Mouse (Mus musculus): ENCODE data around the gene St5.

St5 gene

DNA sequence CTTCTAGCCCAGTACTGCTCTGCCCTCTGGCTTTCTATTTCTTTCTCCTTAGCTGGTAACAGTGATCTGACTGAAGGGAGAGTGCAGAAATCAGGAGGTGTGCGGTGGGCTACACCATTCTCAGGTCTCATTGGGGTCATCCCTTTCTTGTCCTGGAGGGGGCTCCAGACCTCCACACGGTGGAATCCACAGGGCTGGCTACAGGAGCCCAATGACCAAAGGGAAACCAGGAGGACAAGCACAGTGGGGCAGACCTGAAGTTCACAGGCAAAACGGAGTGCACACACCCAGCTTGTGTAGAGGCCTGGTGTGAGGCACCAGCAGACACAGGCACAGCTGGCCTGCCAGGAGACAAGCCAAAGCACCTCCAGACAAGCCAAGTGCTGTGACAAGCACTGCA lies 175.0 kb downstream of the St5 start:
- peak; percentile 38 for DNase-seq (ENCODE audit: low read depth, low spot score)

DNA sequence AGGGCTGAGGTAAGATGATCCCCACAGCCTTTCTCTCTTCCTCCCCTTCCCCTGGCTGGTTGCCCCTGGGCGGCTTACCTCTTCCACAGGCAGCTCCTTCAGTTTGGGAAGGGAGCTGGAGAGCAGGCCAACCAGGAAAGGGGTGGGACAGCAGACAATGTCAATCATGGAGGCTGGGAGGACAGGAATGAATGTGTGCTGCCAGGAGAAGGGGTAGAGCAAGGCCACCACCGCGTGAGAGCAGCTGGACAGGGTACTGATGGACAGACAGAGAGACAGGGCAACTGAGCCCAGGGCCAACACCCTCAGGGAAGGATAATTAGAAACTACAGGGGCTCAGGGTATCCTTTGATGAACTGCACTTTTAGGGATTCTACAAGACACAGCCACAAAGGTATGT lies 175.9 kb downstream of the St5 start:
- DNase-seq (ENCODE audit: low read depth, low spot score) = no peak

- DNase-seq (ENCODE audit: low read depth, low spot score) = no peak
These were observed 177.4 kb downstream of the St5 start for GRCm38 (mm10) chr7:109525740-109526663.

GRCm38 (mm10) chr7:109524763-109525162 lies 178.6 kb downstream of the St5 start:
- DNase-seq (ENCODE audit: low read depth, low spot score) = no peak

DNA sequence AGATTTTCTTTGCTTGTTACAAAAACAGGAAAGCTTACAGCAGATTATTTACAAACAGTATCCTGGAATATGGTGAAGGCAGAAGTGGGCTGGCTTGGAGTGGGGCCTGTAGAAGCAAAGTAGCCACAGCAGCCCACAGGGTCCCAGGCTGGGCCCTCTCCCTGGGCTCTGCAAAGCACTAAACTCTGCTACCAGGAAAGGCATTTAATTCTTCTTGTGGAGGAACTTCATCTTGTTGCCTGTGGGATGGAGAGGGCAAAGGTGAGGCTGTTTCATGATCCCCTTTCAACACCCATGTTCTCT lies 179.0 kb downstream of the St5 start:
- DNase-seq (ENCODE audit: low read depth, low spot score) = no peak

- no peak for DNase-seq (ENCODE audit: low read depth, low spot score)
These were observed 179.5 kb downstream of the St5 start for GRCm38 (mm10) chr7:109523741-109524441.

DNA sequence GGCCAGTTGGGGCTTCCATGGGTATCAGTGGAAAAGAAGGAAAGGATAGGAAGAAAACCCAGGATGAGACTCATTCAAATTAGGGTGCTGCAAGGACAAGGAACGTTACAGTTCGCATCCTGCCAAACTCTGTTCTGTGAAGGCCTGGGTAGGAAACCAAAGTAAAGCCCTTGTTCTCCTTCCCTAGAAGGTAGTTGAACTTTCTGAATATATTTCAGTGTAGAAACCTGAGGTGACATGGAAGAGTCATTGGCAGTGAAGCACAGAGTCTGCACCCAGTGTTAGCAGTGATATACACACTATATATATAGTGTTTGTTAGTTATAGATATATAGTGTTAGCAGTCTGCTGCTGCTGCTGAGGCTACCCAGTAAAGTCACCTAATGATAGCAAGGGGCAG lies 180.1 kb downstream of the St5 start:
- no peak for DNase-seq (ENCODE audit: low read depth, low spot score)

DNA sequence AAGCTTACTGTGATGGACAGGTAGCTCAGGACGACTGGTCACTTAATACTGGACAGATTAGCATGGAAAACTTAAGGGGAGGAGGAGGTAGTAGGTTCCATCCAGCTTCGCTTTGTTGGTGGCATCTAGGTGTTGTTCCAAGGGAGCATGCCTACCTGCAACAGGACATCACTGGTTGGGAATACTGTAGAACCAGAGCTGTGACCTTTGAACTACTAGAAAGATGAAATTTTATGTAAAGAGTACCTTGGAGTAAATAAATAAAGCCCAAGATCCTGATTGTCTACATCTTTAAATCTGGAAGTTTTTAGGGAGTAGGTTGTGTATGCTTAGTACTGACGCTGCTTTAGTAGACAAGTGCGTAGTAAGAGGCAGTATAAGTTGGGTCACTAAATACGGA lies 181.3 kb downstream of the St5 start:
- DNase-seq (ENCODE audit: low read depth, low spot score) = no peak

GRCm38 (mm10) chr7:109519936-109520335 lies 183.5 kb downstream of the St5 start:
- no peak for DNase-seq (ENCODE audit: low read depth, low spot score)

- peak; percentile 98 for DNase-seq (ENCODE audit: low read depth, low spot score)
These were observed 184.3 kb downstream of the St5 start, which contains the start of gene Rpl27a for GRCm38 (mm10) chr7:109518838-109519696. Gene Rpl27a (plus strand): TSS chr7:109519147.

- DNase-seq (ENCODE audit: low read depth, low spot score) = no peak
These were observed 185.2 kb downstream of the St5 start for GRCm38 (mm10) chr7:109518036-109518681.

GRCm38 (mm10) chr7:109516500-109516899 lies 186.9 kb downstream of the St5 start:
- DNase-seq (ENCODE audit: low read depth, low spot score) = no peak

DNA sequence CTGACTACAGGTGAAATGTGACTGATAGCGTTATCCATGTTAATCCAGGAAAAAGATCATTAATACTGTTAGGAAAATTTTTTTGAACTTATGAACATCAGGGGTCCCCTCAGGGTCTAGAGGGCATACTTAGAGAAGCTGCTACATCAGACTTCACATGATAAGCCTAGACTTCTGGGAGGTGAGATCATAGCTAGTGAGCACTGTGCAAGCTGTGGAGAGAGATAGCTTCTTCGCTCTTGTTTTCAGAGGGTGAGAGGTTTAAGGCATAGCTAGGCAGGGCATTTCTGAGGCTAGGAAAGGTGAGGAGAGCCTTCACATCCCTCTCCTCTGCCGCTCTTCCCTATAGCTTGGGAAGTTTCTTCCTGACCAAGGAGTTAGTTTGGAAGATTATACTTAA lies 191.6 kb downstream of the St5 start:
- DNase-seq (ENCODE audit: low read depth, low spot score) = no peak

DNA sequence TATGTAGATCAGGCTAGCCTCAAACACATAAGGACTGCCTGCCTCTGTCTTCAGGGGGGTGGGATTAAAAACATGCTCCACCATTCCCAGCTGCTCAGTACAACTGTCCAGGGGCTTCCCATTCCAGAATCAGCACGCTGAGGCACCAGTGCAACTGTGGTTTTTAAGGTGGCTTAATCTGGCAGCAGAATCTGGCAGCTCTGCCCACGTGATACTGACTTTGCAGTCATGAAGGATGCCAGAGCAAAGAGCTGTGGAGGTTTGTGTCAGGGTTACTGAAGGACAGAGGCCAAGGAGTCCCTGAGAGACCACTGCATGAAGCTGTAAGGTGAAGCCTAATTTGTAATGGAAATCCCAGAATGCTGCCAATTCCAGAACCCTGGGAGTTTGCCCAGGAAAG lies 192.6 kb downstream of the St5 start:
- DNase-seq (ENCODE audit: low read depth, low spot score) = no peak

DNA sequence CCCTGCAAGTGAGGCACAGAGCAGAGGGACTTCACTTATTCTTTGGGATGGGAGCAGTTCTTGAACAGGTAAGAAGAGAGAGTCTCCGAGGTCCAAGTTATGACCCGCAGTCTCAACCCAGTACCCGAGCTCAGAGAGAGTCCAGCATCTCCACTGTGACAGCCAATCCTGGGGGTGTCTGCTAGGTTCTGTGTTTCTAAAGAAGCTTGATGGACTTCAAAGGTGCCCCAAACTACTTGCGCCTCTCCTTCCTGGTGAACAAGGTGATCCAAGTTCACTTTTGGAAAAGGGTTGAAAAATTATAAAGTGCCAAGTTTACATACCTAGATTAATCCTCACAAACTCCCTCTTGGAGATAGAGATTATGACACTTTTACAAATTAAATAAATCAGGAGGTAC lies 195.4 kb downstream of the St5 start, which contains the start of gene Trim66:
Trim66 (minus strand) TSS at position 101 of the 400 bp plus-strand sequence.
- DNase-seq (ENCODE audit: low read depth, low spot score) = no peak

- no peak for DNase-seq (ENCODE audit: low read depth, low spot score)
These were observed 195.8 kb downstream of the St5 start for GRCm38 (mm10) chr7:109507572-109507971.

GRCm38 (mm10) chr7:109507119-109507518 lies 196.3 kb downstream of the St5 start:
- no peak for DNase-seq (ENCODE audit: low read depth, low spot score)

GRCm38 (mm10) chr7:109497507-109497906 lies 205.9 kb downstream of the St5 start:
- DNase-seq (ENCODE audit: low read depth, low spot score) = no peak

DNA sequence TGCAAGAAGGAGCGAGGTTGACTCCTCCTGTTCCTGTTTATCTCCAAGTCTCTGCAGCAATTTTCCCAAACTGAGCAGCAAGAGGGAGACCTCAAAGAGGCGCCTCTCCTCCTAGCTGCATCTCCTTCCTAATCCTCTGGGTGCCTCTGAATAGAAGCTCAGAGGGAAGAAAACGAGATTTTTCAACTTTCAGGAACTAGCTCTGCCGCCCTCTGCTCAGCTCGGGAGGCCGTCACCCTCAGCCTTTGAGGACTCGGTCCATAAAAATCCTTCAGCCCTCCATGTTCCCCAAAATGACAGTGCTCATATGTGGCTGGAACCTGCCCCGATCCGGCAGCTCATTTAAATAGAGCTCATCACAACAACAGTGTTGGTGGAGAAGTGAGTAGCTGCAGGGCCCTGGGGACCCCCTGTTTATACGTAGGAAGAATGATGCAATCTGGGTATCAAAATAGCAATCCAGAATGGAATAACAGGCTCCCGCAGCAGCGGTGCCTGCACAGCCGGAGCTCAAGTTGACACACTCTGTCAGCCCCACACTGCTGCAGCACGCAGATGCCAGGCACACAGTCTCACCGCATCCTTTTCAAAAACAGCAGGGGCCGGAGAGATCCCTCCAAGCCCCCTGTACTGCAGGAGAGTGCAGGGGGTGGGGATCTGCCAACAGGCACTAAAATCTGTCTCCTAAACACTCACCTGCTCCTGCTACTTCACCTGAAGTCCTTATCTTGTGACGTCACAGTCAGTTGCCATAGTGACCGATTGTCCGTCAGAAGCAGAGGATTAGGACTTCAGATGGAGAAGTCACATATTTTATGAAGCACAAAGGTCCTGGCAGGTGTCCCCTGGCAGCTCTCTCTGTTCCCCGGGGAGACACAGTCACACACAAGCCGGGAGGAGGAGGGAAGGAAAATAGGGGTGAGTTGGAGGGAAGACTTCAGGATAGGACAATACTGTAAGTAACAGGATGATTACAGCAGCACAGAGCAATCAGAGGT lies 209.8 kb downstream of the St5 start:
- DNase-seq (ENCODE audit: low read depth, low spot score) = peak; percentile 4

GRCm38 (mm10) chr7:109492616-109493318 lies 210.6 kb downstream of the St5 start:
- DNase-seq (ENCODE audit: low read depth, low spot score) = no peak
